Mouse (Mus musculus) CD4-positive naive resting alpha-beta T cell, adult 57 days (primary cell): ENCODE data around the gene Olfr342. TPM values are rescaled to one million over a fixed set of nuclear protein-coding genes. Genes with fewer than 3 reads are reported as not detected.

ENCODE experiments used
- total RNA-seq: library from RNA; stranded (reverse); gene quantifications from one replicate; pipeline ENCODE4 v1.2.4, GENCODE M21; 2023

The Olfr342 gene
- not detected for total RNA-seq

DNA sequence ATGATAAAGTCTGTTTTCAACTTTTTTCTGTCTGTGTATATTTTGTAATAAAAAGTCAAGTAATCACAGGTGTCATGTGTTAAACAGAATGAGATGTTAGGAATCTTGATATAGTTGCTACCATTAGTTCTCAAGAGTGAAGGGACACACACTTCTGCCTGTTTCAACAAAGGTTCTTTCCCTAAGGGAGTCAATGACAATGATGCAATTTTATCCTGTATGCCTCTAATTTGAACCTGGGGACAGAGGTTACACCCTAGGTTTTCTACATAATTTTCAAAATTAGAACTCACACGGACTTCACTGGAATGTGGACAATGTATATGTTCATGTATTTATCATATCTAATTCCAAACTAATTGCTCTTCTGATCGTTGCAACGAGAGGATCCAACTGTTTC lies at the start of gene Olfr342:
Gene Olfr342 (plus strand): TSS at position 301 of the 400 bp plus-strand sequence.

DNA sequence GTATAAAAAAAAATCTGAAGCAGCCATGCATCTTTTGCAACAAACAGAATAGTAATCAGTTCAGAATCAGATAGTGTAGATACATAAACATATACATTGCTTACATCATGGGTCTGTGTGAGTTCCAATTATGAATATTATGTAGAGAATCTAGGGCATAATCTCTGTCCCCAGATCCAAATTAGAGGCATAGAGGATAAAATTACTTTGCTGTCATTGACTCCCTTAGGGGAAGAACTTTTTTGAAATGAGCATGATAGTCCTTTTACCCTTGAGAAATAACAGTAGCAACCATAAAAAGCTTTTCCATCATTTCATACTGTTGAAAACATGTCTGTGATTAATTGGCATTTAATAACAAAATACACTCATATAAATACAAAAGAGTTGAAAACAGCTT lies 42.4 kb upstream of the Olfr342 start, which contains the start of gene Olfr341:
Gene Olfr341 (minus strand): TSS at position 101 of the 400 bp plus-strand sequence.

DNA sequence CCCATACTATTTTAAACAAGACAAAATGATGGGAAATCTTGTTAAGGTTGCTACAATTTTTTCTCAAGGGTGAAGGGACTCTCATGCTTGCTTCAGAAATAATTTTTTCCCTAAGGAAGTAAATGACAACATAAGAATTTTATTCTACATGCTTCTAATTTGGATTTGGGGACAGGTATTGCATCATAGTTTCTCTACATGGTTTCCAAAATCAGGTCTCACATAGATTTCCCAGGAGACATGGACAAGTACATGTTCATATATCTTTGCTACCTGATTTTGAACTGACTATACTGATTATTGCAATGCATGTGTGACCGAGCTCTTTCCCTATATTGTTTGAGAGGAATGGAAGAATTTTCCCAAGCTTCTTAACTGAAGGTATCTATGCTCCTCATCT lies 41.6 kb downstream of the Olfr342 start, which contains the start of gene Olfr344:
Gene Olfr344 (plus strand): TSS at position 301 of the 400 bp plus-strand sequence.

Other genes with a start within 250 kb of the Olfr342 start
- not detected for gene Olfr338, start 151.5 kb upstream of the Olfr342 start, total RNA-seq
- gene Olfr339, start 106.1 kb upstream of the Olfr342 start, total RNA-seq: not detected
- gene Olfr340, start 72.4 kb upstream of the Olfr342 start, total RNA-seq: not detected
- not detected for gene Olfr341, start 42.5 kb upstream of the Olfr342 start, total RNA-seq
- not detected for gene Olfr344, start 41.7 kb downstream of the Olfr342 start, total RNA-seq
- gene Olfr345, start 115.0 kb downstream of the Olfr342 start, total RNA-seq: not detected
- gene Olfr346, start 160.8 kb downstream of the Olfr342 start, total RNA-seq: not detected
- gene Olfr347, start 206.9 kb downstream of the Olfr342 start, total RNA-seq: not detected